Mouse (Mus musculus): Measurements from ENCODE around the gene Ap3b1.
"Not testable (repeated sequence)": the region's sequence is repeated elsewhere in the genome, so short reads cannot be mapped to it uniquely, and the experiment has no call there.

Gene Ap3b1

DNA sequence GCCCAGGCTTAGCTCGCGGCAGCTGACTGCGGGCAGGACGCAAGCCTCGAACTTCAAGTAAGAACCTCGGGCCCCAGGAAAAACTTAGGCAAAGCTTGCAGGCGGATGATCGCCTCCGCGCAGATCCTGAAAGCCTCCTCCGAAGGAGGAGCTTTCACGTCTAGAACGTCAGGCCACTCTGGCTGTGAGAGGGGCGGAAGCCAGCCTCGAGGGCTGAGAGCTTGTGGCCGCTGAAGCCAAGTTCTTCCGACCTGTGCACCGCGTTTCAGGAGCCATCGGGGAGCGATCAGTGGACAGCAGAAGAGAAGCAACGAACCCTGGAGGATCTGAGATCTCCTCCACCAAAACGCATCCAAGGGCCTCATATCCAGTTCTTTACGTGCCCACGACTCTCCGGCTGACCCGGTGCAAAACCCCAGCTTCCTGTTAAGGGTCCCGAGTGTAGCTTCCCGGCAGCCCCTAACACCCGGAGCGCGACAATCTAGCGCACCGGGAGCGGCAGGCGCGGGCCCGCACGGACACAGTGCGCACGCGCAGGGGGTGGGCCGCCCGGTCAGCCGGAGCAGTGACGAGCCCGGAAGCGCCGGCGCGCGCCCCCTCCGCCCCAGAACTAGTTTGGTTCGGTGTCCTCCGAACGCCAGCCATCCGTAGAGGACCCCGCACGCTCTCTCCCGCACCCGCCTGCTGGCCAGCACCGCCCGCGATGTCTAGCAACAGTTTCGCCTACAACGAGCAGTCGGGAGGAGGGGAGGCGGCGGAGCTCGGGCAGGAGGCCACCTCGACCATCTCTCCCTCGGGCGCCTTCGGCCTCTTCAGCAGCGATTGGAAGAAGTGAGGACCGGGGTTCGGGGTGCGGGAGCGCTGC, at the start of gene Ap3b1:
Gene Ap3b1 (plus strand): TSS at position 560 of the 865 bp plus-strand sequence.
- peak; percentile 83 for DNase-seq (ENCODE audit: low spot score in 2 of 2)

DNA sequence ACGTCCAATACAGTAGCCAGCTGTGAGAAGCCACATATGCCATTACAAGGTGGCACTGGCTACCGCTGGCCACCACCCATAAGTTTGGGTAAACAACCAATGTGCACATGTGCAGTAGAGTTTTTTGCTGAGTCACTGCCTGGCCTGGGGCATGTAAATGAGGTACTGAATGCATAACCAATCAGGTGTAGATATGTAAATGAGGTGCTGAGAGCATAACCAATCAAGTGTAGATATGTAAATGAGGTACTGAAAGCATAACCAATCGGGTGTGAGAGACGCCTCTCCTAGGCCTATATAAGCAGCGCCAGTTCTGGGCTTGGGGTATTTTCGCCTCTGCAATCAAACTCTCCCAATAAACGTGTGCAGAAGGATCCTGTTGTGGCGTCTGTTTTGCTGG, 45.9 kb upstream of the Ap3b1 start:
- not testable (repeated sequence) for DNase-seq (ENCODE audit: low spot score in 2 of 2)

DNA sequence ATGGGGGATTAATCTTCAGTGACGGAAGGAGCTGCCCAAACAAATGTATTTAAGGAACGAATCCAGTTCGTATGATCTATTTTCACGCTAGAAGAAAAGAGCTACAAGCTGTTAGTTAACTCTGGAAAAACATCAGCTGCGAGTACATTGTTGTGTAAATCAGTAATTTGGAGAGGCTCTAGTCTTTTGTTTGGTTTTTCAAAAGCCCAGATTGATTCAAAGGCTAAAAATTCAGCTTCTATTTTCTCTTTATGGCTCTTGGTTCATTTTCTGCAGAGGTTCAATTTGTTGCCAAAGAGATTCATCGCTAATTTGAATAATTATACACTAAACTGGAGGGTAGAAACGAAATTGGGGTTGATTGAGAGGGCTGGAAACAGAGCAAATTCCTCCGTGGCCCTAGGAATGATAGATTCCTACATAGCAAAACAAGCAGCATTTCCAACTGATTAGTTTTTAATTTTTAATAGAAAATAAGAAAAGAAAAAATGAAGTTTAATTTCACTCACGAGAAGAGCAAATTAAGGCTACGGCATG, 41.7 kb upstream of the Ap3b1 start:
- no peak for DNase-seq (ENCODE audit: low spot score in 2 of 2)

GRCm38 (mm10) chr13:94321094-94321792, 37.5 kb upstream of the Ap3b1 start:
- DNase-seq (ENCODE audit: low spot score in 2 of 2) = no peak

DNA sequence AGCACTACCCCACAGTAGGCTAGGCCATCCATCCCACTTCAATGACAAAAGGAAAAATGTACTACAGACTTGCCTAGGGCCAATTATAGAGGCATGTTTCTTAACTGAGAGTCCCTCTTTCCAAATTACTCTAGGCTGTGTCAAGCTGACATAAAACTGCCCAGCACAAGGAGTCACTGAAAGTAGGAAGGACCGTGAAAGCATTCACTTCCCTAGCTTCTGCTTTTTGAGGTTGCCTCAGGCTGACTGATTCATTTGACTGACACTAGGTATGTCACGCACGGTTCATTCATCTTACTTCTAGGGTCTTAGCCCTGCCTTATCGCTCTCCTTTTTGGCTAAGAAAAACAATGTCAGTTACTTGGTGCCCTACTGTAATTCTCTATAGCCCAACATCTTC, 36.3 kb upstream of the Ap3b1 start:
- DNase-seq (ENCODE audit: low spot score in 2 of 2) = no peak

- DNase-seq (ENCODE audit: low spot score in 2 of 2) = peak; percentile 22 to 34
Measured at GRCm38 (mm10) chr13:94328063-94328462, 30.7 kb upstream of the Ap3b1 start.

DNA sequence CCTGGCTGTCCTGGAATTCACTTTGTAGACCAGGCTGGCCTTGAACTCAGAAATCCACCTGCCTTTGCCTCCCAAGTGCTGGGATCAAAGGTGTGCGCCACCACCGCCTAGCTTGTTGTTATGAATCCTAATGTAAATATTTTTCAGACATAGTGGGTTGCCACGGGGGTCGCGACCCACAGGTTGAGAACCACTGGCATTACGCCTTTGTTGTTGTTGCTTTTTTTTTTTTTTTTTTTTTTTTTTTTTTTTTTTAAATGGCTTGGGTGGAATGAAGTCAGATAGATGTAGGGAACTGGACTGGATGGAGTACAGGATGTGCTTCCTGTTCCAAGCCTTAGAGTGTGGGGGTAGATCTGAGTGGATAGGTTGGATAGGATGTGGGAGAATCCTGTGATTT, 29.8 kb upstream of the Ap3b1 start:
- DNase-seq (ENCODE audit: low spot score in 2 of 2) = not testable (repeated sequence)

- DNase-seq (ENCODE audit: low spot score in 2 of 2) = no peak
Measured at GRCm38 (mm10) chr13:94330392-94330979, 28.3 kb upstream of the Ap3b1 start.

DNA sequence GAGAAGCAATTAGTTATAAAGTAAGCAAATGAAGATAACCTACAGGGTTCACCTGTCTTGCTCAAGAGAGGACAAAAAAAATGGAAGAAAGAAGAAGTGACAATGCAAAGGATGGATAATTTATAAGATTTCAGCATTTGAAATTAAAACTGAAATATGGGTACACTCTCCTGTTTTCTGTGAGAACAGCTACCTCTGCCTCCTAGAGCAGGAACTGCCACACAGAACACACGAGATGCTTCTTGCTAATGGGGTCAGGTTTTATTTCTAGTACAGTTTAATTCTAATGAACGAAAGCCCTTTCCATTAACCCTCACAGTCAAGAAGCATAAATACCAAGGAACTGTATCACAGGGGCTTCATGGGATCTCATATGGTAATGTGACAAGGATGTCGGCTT, 20.4 kb upstream of the Ap3b1 start:
- DNase-seq (ENCODE audit: low spot score in 2 of 2) = no peak

DNA sequence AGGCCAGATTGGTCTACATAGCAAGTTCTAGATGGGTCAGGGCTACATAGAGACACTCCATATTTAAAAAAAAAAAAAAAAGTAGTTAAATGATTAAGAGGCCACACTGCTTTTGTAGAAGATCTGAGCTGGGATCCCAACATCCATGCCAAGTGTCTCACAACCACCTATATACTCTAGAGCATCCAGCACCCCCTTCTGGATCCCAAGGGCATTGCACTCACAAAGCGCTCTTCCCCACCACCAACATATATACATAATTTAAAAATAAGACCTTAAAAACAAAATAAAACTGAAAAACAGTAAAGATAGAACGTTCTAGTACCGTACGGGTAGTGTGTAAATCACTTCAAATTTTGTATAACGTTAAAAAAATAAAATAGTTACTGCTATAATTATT, 15.6 kb upstream of the Ap3b1 start:
- DNase-seq (ENCODE audit: low spot score in 2 of 2) = no peak

- DNase-seq (ENCODE audit: low spot score in 2 of 2) = not testable (repeated sequence)
Measured at GRCm38 (mm10) chr13:94344600-94344999, 14.2 kb upstream of the Ap3b1 start.

DNA sequence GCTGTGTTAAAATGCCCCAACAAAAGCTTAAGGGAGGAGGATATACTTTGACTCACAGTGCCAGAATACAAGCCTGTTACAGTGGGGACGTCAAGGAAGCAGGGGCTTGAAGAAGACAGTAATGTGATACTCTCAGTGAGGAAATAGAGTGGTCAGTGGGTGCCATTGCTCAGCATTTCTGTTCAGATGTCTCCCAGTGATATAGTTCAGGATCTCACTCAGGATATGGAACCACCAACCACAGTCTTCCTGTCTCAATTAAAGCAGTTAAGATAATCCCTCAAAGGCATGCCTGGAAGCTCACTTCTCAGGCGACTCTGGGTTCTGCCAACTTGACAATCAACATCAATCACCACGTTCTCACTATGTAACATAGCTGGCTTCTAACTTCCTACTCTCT, 4.2 kb upstream of the Ap3b1 start:
- DNase-seq (ENCODE audit: low spot score in 2 of 2) = no peak

- no peak for DNase-seq (ENCODE audit: low spot score in 2 of 2)
Measured at GRCm38 (mm10) chr13:94358101-94358400, 709 bp upstream of the Ap3b1 start.

DNA sequence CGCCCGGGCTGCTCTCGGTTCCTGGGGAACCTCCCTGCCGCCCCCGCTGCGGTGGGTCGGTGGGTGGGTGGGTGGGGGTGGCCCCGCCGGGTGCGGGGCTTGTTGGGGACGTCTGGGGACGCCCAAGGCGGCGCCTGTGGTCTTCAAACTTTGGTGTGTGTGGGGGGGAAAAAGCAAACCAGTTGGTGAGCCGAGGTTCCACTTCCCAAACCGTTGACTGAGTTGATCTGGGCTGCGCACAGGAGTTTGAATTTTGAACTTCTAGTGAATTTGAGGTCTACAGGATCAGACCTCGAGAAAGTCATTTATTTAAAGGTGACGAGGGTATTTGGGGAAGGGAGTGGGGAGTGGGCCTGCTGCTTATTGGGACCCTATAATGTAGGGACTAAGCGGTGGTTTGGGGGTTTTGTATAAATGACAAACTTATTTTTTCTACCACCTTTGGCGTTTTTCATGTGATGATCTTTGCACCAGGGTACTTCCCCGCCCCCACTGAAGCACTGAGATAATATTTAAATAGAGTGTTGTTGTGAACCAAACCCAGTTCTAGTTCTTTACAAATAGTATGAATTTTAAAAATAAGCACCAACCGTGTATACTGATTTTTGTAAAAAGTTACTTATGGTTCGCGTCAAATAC, 641 bp downstream of the Ap3b1 start:
- DNase-seq (ENCODE audit: low spot score in 2 of 2) = no peak

GRCm38 (mm10) chr13:94361013-94361580, 2.3 kb downstream of the Ap3b1 start:
- DNase-seq (ENCODE audit: low spot score in 2 of 2) = not testable (repeated sequence)

DNA sequence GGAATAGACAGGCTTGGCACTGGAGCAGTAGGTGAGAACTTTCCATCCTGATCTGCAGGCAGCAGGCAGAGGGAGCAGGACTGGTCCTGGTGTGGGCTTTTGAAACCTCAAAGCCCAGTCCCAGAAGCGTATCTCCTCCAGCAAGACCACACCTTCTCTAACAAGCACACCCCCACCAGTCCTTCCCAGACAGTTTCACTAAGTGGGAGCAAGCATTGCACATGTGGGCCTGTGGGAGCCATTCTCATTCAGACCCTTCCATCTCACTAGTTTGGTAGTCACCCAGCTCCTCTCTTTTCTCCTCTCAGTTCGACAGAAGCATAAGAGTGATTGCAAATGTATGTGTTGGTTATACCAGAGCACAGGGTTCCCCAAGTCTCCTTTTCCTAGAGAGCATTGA, 5.6 kb downstream of the Ap3b1 start:
- DNase-seq (ENCODE audit: low spot score in 2 of 2) = no peak

- no peak for DNase-seq (ENCODE audit: low spot score in 2 of 2)
Measured at GRCm38 (mm10) chr13:94365108-94365907, 6.5 kb downstream of the Ap3b1 start.

DNA sequence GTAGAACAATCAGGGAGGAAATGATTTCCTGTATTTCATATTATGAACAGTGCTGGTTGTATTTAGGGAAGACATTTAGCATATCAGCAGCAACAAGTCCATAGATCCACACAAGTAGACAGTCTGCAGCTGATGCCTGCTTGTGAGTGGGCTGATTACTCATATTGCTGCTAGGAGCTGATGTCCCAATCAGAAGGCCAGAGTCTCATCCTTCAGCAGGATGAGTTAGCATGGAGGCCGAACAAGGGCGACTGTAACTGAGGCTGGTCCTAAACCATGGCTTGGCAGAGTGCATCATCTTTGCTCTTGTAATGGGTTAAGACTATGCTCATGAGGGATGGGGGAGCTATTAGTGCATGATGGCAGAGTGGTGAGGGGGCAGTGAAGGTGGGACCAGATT, 9.1 kb downstream of the Ap3b1 start:
- no peak for DNase-seq (ENCODE audit: low spot score in 2 of 2)

DNA sequence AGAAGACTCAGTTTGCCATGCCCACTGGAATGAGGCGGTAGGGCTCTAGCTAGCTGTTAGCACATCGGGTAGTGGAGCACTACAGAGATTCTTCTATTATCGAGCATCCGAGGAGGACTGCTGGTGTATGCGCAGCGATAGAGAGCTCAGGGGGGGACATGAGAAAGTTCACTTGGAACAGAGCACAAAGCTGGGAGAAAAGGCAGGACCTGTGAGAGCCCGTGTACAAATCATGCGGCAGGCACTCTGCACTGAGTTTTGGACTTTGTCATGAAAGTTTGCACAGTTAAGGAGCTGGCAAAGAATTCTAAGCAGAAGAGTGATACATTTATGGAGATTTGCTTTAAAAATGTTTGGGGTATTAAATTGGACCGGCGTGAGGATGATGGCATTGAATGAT, 11.8 kb downstream of the Ap3b1 start:
- no peak for DNase-seq (ENCODE audit: low spot score in 2 of 2)

GRCm38 (mm10) chr13:94372066-94372465, 13.3 kb downstream of the Ap3b1 start:
- DNase-seq (ENCODE audit: low spot score in 2 of 2) = no peak

GRCm38 (mm10) chr13:94374131-94374530, 15.4 kb downstream of the Ap3b1 start:
- no peak for DNase-seq (ENCODE audit: low spot score in 2 of 2)

Data from urinary bladder, adult 18-20 months (tissue).